Mouse (Mus musculus): Measurements from ENCODE around the gene Olfr747. TPM values are rescaled to one million over a fixed set of nuclear protein-coding genes. Genes with fewer than 3 reads are reported as not detected.
"Not testable (repeated sequence)": the region's sequence is repeated elsewhere in the genome, so short reads cannot be mapped to it uniquely, and the experiment has no call there.

The Olfr747 gene
- not detected in 2 replicates for polyA plus RNA-seq (2015; fragmentation: Nextera tagmentation; extraction: Ambion mirVana)

- Histone ChIP-seq H3K4me1 (replicated peaks) (no peaks in the 10 kb centered on the region), H3K27ac (replicated peaks) (no peak within 1 kb of the TSS), H3K4me2 (no peak within 1 kb of the TSS), H3K9ac (no peak within 1 kb of the TSS), H3K9me3 (no peaks in the 10 kb centered on the region), H3K27me3 (no peaks in the 10 kb centered on the region), H3K36me3 (no peaks in the 10 kb centered on the region), H3K4me3 (no peak within 1 kb of the TSS)
- WGBS = 96% methylated on average over 3 of the region's 3 CpGs
- ATAC-seq (ENCODE audit: low FRiP score, low read depth) = no peak
Measured at GRCm38 (mm10) chr14:50693106-50693505, at the start of gene Olfr747. Gene Olfr747 (minus strand): TSS chr14:50693206.

DNA sequence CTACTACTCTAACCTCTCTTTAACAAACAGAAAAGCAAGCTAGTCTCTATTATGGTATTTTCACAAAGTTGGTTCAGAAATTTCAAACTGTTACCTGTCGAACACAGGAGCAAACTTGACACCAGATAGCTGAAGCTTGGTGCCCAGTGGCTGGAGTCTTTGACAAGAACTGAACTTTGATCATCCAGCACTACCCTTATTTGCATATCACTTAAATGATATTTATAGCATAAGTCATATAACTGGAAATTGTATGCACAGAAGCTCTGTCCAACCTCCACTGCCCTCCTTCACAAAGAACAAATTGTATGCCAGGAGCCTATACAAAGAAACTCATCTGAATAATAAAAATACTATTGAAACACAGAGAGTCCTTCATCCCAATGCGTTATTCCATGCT lies 48.6 kb upstream of the Olfr747 start:
- Histone ChIP-seq H3K4me1 (replicated peaks) (no peaks in the 10 kb centered on the region), H3K9ac (no peak overlapping the region), H3K27me3 (no peaks in the 10 kb centered on the region), H3K4me3 (no peak overlapping the region), H3K4me2 (no peak overlapping the region), H3K36me3 (no peaks in the 10 kb centered on the region), H3K27ac (replicated peaks) (no peak overlapping the region), H3K9me3 (no peaks in the 10 kb centered on the region)
- ATAC-seq (ENCODE audit: low FRiP score, low read depth) = no peak
- 77% methylated on average over 2 of the region's 2 CpGs for WGBS

- H3K36me3 ChIP-seq = no peaks in the 10 kb centered on the region
- H3K4me1 ChIP-seq (replicated peaks) = no peaks in the 10 kb centered on the region
- H3K27ac ChIP-seq (replicated peaks) = no peak overlapping the region
- H3K9ac ChIP-seq = no peak overlapping the region
- H3K4me3 ChIP-seq = no peak overlapping the region
- H3K27me3 ChIP-seq = no peaks in the 10 kb centered on the region
- H3K4me2 ChIP-seq = no peak overlapping the region
- 69% methylated on average over 2 of the region's 2 CpGs for WGBS
- ATAC-seq (ENCODE audit: low FRiP score, low read depth) = no peak
- H3K9me3 ChIP-seq = no peaks in the 10 kb centered on the region
Measured at GRCm38 (mm10) chr14:50740334-50740733, 47.3 kb upstream of the Olfr747 start.

- not testable (repeated sequence) for ATAC-seq (ENCODE audit: low FRiP score, low read depth)
- 84% methylated on average over 4 of the region's 4 CpGs for WGBS
Measured at GRCm38 (mm10) chr14:50722371-50722770, 29.4 kb upstream of the Olfr747 start.

DNA sequence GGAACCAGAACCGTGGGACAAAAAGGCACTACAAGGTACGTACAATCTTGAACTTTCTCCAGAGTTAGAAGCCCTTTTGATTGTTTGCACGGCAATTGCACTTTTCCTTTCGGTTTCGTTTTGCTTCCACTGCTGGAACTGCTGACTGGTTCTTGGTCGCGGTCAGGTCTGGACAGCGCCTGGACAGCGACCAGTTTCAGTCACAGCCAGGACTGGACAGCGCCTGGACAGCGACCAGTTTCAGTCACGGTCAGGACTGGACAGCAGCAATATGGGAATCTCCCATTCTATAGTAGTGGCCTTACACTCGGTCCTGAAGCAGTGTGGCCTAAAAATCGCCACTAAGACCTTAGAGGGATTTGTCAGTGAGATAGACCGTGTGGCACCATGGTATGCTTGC lies 26.9 kb upstream of the Olfr747 start:
- H3K9me3 ChIP-seq; H3K9ac ChIP-seq; H3K4me3 ChIP-seq; ATAC-seq (ENCODE audit: low FRiP score, low read depth); H3K4me2 ChIP-seq; H3K36me3 ChIP-seq; H3K27ac ChIP-seq (replicated peaks); H3K27me3 ChIP-seq; H3K4me1 ChIP-seq (replicated peaks): not testable (repeated sequence)
- WGBS = 91% methylated on average over 15 of the region's 15 CpGs

More at GRCm38 (mm10) chr14:50722371-50722770, 29.4 kb upstream of the Olfr747 start:
- H3K4me2 ChIP-seq; H3K4me3 ChIP-seq; H3K36me3 ChIP-seq; H3K9me3 ChIP-seq; H3K27me3 ChIP-seq; H3K4me1 ChIP-seq (replicated peaks); H3K27ac ChIP-seq (replicated peaks); H3K9ac ChIP-seq: not testable (repeated sequence)

GRCm38 (mm10) chr14:50707073-50707472 lies 14.1 kb upstream of the Olfr747 start, which contains the start of gene Olfr748:
Gene Olfr748 (plus strand): TSS chr14:50707373.
- no peak within 1 kb of the TSS for H3K27ac ChIP-seq (replicated peaks)
- no peak within 1 kb of the TSS for H3K9ac ChIP-seq
- 74% methylated on average over 1 of the region's 1 CpGs for WGBS
- H3K4me1 ChIP-seq (replicated peaks) = no peaks in the 10 kb centered on the region
- H3K4me3 ChIP-seq = no peak within 1 kb of the TSS
- no peak for ATAC-seq (ENCODE audit: low FRiP score, low read depth)
- H3K9me3 ChIP-seq = no peaks in the 10 kb centered on the region
- no peak within 1 kb of the TSS for H3K4me2 ChIP-seq
- no peaks in the 10 kb centered on the region for H3K36me3 ChIP-seq
- H3K27me3 ChIP-seq = no peaks in the 10 kb centered on the region

GRCm38 (mm10) chr14:50646783-50647182 lies 46.2 kb downstream of the Olfr747 start, which contains the start of gene Olfr746:
Gene Olfr746 (plus strand): TSS chr14:50647083.
- ATAC-seq (ENCODE audit: low FRiP score, low read depth) = no peak

GRCm38 (mm10) chr14:50639088-50639487 lies 53.9 kb downstream of the Olfr747 start, which contains the start of gene Olfr745:
Gene Olfr745 (plus strand): TSS chr14:50639388.
- no peaks in the 10 kb centered on the region for H3K4me1 ChIP-seq (replicated peaks)
- no peaks in the 10 kb centered on the region for H3K9me3 ChIP-seq
- H3K36me3 ChIP-seq = no peaks in the 10 kb centered on the region
- no peak within 1 kb of the TSS for H3K4me2 ChIP-seq
- no peak within 1 kb of the TSS for H3K9ac ChIP-seq
- 88% methylated on average over 2 of the region's 2 CpGs for WGBS
- H3K27ac ChIP-seq (replicated peaks) = no peak within 1 kb of the TSS
- ATAC-seq (ENCODE audit: low FRiP score, low read depth) = no peak
- H3K4me3 ChIP-seq = no peak within 1 kb of the TSS
- H3K27me3 ChIP-seq = no peaks in the 10 kb centered on the region

More at GRCm38 (mm10) chr14:50646783-50647182, 46.2 kb downstream of the Olfr747 start, which contains the start of gene Olfr746:
- Histone ChIP-seq H3K27me3 (no peaks in the 10 kb centered on the region), H3K9me3 (no peaks in the 10 kb centered on the region), H3K27ac (replicated peaks) (no peak within 1 kb of the TSS), H3K4me2 (no peak within 1 kb of the TSS), H3K4me1 (replicated peaks) (no peaks in the 10 kb centered on the region), H3K4me3 (no peak within 1 kb of the TSS), H3K9ac (no peak within 1 kb of the TSS), H3K36me3 (no peaks in the 10 kb centered on the region)

Other genes starting within 250 kb of the Olfr747 start
- not detected in 2 replicates for gene Olfr740, start 247.7 kb downstream of the Olfr747 start, polyA plus RNA-seq (2015; fragmentation: Nextera tagmentation; extraction: Ambion mirVana)
- gene Olfr741, start 220.5 kb downstream of the Olfr747 start, polyA plus RNA-seq (2015; fragmentation: Nextera tagmentation; extraction: Ambion mirVana) = not detected in 2 replicates
- not detected in 2 replicates for gene Olfr742, start 189.6 kb downstream of the Olfr747 start, polyA plus RNA-seq (2015; fragmentation: Nextera tagmentation; extraction: Ambion mirVana)
- not detected in 2 replicates for gene Olfr743, start 171.4 kb downstream of the Olfr747 start, polyA plus RNA-seq (2015; fragmentation: Nextera tagmentation; extraction: Ambion mirVana)
- gene Olfr744, start 78.3 kb downstream of the Olfr747 start, polyA plus RNA-seq (2015; fragmentation: Nextera tagmentation; extraction: Ambion mirVana) = not detected in 2 replicates
- not detected in 2 replicates for gene Olfr745, start 53.8 kb downstream of the Olfr747 start, polyA plus RNA-seq (2015; fragmentation: Nextera tagmentation; extraction: Ambion mirVana)
- gene Olfr746, start 46.1 kb downstream of the Olfr747 start, polyA plus RNA-seq (2015; fragmentation: Nextera tagmentation; extraction: Ambion mirVana) = not detected in 2 replicates
- not detected in 2 replicates for gene Olfr748, start 14.2 kb upstream of the Olfr747 start, polyA plus RNA-seq (2015; fragmentation: Nextera tagmentation; extraction: Ambion mirVana)
- gene Olfr749, start 51.9 kb upstream of the Olfr747 start, polyA plus RNA-seq (2015; fragmentation: Nextera tagmentation; extraction: Ambion mirVana) = not detected in 2 replicates
- 121 and 127 TPM in 2 replicates for gene Ttc5, start 92.3 kb upstream of the Olfr747 start, polyA plus RNA-seq (2015; fragmentation: Nextera tagmentation; extraction: Ambion mirVana)
- gene Ccnb1ip1, start 114.5 kb upstream of the Olfr747 start, polyA plus RNA-seq (2015; fragmentation: Nextera tagmentation; extraction: Ambion mirVana) = not detected in 2 replicates
- 44.3 and 45.4 TPM in 2 replicates for gene Parp2, start 114.6 kb upstream of the Olfr747 start, polyA plus RNA-seq (2015; fragmentation: Nextera tagmentation; extraction: Ambion mirVana)
- 2.0 and 2.9 TPM in 2 replicates for gene Tep1, start 177.4 kb upstream of the Olfr747 start, polyA plus RNA-seq (2015; fragmentation: Nextera tagmentation; extraction: Ambion mirVana)
- gene Klhl33, start 204.3 kb upstream of the Olfr747 start, polyA plus RNA-seq (2015; fragmentation: Nextera tagmentation; extraction: Ambion mirVana) = 3.1 and 3.3 TPM in 2 replicates
- 110 and 111 TPM in 2 replicates for gene Osgep, start 231.7 kb upstream of the Olfr747 start, polyA plus RNA-seq (2015; fragmentation: Nextera tagmentation; extraction: Ambion mirVana)
- gene Apex1, start 231.8 kb upstream of the Olfr747 start, polyA plus RNA-seq (2015; fragmentation: Nextera tagmentation; extraction: Ambion mirVana) = 172 and 178 TPM in 2 replicates
- gene Pip4p1, start 237.7 kb upstream of the Olfr747 start, polyA plus RNA-seq (2015; fragmentation: Nextera tagmentation; extraction: Ambion mirVana) = 92.4 and 107 TPM in 2 replicates
- gene Pnp, start 237.9 kb upstream of the Olfr747 start, polyA plus RNA-seq (2015; fragmentation: Nextera tagmentation; extraction: Ambion mirVana) = 22.1 and 25.5 TPM in 2 replicates

Measured in hindbrain, embryonic 15.5 days (tissue).